Mouse (Mus musculus) heart, postnatal 0 days (tissue): ENCODE measurements at regions not wholly inside any gene's neighbourhood (a gene's known extent, or its start where the extent isn't known, plus 50 kb on each side); places are given as distances from the start of the nearest gene placed in this dataset.

Experiments
- CTCF ChIP-seq: IDR thresholded peaks from 2 replicates; pipeline ENCODE4 v1.5.1; 2016; ENCODE audit warnings: antibody characterized with exemption, control low read depth, low read depth
- EP300 ChIP-seq: IDR thresholded peaks from 2 replicates; pipeline ENCODE4 v1.6.1; 2016; ENCODE audit warnings: antibody characterized with exemption, low read depth

DNA sequence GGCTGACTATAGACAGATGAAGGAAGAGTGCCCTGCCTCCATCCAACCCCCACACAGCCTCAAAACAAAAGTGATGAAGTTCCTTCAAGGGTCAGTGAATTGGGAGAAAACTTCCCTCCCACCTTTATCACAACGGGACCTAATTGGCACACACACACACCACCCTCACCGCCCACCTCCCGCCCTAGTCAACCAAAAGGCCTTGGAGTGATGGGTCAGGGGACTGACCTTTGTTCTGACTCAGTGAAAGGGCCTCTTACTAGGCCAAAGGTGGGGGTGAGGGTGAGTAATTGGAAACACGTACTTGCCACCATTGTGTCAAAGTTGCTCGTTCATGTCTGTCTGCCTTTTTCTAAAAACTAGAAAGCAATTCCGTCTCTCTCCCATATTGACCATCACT is 386.4 kb downstream of the Sorl1 start:
- TF ChIP-seq CTCF (no peak), EP300 (no peak)
